Mouse (Mus musculus): ENCODE measurements around the gene St6galnac4.

St6galnac4 gene

DNA sequence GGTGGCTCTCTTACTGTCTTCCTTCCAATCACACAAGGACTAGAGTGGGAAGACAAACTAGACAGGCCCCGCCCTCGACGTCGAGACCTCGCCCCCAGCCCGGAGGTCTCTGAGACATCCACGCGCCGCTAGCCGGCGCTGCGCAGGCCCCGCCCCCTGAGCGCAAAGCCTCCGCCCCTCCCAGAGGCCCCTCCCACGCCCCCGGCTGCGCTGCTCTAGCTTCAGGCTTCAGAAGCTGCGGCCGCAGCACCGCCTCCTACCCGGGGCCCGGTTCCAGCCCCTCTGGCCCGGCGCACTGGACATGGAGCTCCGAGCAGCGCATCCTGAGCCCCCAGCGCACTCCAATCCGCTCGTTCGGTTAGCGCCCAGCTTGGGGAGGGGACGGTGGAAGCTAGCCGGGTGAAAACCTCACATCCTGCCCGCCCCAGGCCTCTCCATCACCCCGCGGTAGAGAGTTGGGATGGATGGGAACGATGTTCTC, at the start of gene St6galnac4:
St6galnac4 (plus strand) TSS at position 225 of the 481 bp plus-strand sequence.
- in situ Hi-C loops (cut with MboI; ENCODE audit: unreplicated experiment in 2 of 2) = loop anchor here in 1 of 2 experiments (25.0 kb wide), 1 partner anchor 100 kb away; no protein-coding TSS in a partner anchor

DNA sequence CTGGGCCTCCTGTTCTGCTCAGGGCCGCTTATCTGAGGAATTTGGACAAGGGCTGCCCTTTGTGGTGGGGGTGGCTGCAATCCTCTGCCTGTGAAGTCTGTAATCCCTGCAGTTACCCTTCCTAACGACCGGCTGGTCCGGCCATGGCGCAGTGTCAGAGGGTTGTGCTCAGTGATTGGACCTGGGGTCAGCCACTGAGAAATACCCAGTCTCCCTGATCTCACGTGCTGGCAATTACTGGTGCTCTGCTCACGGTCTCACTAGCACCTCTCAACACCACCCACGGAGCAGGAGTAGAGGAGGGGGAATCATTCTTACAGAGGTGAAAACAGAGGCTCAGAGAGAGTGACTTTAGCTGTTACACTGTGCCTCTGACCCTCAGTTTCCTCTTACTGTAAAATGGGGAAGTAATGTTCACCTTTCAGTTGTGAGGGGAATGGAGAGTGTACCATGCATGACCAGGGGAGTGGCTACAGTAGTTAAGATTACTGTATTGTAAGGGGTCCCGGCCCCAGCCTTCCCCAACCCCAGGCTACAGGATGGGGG, 49.5 kb upstream of the St6galnac4 start:
- in situ Hi-C loops (cut with MboI; ENCODE audit: unreplicated experiment in 2 of 2) = no loop called here

DNA sequence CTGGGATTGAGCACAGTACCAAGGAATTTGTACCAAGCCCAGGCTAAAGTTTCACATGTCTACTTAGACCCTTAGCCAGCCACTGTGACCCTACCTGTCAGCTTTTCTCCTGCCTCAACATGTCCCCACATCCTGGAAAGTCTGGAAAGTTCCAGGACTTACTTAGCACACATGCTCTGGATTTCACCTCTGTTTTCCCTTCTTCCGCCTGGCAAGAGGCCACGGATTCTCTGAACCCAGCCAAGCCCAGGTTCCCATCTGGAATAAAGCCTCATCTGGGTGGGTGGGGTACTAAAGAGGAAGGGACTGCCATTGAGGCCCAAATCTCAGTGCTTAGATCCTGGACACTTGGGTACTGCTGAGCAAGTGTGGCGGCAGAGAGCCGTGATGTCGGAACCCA, 49.0 kb upstream of the St6galnac4 start:
- in situ Hi-C loops (cut with MboI; ENCODE audit: unreplicated experiment in 2 of 2) = no loop called here

DNA sequence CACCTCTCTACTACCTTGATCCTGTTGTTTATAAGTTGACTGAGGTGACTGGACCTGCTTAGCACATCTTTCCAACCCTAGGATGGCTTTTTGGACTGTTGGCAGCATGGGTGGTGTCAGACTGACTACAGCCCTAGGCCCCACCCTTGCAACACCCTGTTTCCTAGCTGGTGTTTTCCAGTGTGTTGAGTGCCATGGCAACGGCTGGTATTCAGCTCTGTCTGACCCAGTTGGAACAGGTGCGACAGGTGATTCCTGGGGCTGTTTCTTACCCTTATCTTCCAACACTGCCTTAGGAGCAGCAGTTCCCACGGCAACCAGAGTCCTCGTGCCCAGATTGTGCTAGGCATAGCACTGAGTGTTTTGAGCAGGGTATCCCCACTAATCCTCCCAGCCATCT, 48.4 kb upstream of the St6galnac4 start:
- in situ Hi-C loops (cut with MboI; ENCODE audit: unreplicated experiment in 2 of 2) = no loop called here

DNA sequence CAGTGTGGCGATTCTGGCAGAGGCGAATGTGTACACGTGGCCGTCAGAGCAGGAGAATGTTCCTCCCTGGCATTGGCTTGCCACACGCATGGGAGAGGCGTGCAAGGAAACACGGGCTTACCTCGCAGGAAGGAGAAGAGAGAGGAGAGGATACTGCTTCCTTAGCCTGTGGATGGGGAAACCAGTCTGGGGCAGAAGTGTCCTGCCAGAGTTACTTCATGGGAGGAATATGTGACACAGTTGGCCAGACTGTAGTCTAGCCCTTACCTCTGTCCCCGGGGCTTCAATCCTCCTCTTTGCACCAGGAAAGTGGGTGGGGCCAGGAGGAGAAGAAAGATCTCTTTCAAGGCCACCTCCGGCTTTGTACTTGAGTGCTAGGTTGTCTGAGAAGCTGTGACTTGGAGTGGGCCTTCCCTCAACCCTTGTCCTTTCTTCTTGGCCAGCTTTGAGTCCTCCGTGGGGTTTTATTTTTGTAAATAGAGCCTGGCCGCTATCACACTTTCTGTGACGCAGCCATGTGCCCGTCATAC, 47.4 kb upstream of the St6galnac4 start:
- in situ Hi-C loops (cut with MboI; ENCODE audit: unreplicated experiment in 2 of 2) = no loop called here

DNA sequence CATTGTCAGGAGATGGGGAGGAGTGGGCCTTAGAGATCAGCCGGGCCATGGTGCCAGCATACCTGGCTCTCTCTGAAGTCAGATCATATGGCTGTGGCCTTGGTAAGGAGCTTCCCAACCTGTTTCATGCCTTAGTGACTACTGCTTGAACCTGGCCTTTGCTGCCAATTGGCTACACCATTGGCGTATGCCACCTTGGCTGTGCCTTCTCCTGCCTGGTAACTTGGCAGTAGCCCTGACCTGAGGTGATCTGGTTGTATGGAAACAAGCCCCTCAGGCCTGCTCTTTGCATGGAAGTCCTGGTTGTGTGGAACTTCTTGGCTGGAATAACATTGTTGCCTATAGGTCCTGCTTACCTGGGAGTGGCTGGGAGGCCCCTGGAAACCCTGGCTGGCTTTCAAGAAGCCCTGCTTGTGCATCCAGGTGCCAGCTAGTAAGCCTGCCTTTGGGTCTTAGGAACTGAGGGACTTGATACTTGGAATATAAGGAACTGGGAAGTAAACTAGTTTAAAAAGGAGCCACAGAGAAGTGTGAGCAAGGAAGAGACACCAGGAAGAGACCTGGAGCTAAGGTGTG, 45.5 kb upstream of the St6galnac4 start:
- in situ Hi-C loops (cut with MboI; ENCODE audit: unreplicated experiment in 2 of 2) = no loop called here

DNA sequence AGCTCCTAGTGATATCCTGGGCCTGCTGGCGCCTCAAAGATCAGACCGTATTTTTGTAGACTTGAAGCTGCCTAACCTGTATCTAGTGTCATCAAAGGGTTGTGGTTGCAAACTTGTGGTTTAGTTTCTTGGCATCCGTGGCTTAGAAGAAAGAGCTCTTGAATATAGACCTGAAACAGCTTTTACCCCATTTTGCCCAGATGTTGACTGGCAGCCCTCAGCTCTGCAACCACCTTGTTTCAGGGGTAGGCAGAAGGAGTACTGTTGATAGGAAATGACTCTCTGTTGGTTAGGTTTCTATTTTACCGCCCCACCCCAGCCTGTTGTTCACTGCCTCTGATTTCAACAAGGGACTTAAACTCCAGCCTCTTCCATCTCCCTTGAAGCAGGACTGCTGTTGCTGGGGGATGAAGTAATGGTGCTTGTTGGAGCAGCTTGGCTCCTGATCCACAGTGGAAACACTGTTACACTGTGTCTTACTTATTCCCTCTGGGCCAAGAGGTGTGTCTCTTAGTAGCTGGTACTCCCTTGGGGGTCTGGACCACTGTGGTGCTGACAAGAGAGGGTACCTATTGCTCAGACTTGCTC, 44.8 kb upstream of the St6galnac4 start:
- in situ Hi-C loops (cut with MboI; ENCODE audit: unreplicated experiment in 2 of 2) = no loop called here

DNA sequence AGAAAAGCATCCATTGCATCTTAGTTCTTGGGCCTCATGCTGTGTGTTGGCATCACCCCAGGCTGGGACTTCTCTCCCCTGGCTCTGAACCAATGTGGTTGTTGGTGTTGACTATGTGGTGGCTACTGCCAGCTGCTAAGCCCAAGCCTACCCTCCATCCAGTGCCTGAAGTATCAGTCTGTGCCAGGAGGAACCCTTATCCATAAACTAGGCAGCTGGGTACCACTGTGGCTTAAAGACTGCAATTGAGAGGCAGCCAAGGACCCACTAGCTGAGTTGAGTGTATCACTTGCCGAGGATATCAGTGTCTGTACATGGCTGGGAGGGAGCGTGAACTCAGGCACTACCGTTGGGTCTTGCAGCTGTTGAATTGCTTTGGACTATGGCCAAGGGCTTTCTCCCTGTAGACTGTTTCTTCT, 43.9 kb upstream of the St6galnac4 start:
- in situ Hi-C loops (cut with MboI; ENCODE audit: unreplicated experiment in 2 of 2) = no loop called here

DNA sequence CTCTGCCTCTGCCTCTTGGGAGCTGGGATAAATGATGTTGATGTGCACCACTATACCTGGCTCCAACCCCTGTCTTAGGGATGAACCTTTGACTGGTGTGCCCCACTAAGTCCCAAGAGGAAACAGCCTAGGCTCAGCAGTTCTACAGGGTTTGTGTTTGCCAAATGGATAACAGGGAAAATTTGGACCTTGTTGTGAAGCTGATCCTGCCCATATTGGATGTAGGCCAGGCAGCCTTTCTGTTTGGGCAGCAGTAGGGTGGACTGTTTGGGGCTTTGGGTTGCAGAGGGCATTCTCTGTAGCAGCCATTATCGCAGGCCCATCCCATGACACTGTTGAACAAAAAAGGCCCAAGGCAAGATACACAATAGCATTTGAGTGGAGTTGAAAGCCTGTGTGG, 39.9 kb upstream of the St6galnac4 start:
- in situ Hi-C loops (cut with MboI; ENCODE audit: unreplicated experiment in 2 of 2) = no loop called here

DNA sequence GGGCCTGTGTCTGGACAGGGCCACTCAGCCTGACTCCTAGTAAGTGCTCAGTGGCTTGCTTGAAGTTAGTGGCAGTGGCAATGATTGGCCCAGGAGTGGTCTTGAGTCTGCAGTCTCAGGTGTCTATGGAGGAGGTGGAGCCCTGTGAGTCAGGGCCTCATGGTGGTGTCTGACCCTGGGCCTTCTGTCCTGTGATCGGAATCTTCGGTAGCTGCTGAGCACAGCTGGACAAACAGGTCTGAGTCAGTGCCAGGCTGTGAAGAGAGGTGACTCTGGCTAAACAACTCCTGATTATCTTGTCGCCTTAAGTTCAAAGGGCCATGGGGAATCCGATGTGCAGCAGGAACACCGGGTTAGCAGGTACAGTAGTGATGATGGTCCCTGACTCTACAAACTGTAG, 39.5 kb upstream of the St6galnac4 start:
- in situ Hi-C loops (cut with MboI; ENCODE audit: unreplicated experiment in 2 of 2) = no loop called here

DNA sequence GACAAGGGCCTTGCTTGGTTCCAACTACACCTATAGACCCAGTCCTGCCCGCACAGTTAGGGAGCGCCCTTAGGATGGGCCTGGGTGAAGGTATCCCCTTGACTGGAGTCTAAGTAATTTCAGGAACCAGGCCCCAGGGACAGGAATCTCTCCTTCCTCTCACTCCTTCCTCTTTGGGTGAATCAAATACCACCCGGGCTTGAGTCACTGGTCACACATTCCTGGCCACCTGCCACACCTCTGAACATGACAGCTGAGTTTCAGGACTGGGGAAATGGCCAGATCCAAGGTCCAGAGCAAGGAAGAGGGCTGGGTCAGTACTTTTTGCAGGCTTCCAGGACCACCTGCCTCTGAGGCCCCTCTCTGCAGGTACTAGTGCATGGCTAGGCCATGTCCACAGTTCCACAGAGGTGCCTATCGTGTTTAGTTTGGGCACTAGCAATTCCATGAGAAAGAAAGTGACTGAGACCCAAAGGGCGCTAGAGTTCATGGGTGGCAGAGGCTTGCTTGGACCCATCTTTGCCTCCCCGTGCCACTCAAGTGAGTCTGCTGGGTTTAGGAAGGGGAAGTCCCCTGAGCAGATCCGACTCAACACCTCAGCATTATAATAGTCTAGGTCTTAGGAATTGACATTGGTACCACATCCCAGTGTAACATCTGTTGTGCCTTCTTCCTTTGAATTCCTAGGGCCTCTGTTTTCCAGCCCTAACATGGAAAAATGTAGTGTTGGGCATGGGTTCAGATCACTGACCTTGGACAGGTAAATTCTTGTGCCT, 38.7 kb upstream of the St6galnac4 start:
- in situ Hi-C loops (cut with MboI; ENCODE audit: unreplicated experiment in 2 of 2) = no loop called here

DNA sequence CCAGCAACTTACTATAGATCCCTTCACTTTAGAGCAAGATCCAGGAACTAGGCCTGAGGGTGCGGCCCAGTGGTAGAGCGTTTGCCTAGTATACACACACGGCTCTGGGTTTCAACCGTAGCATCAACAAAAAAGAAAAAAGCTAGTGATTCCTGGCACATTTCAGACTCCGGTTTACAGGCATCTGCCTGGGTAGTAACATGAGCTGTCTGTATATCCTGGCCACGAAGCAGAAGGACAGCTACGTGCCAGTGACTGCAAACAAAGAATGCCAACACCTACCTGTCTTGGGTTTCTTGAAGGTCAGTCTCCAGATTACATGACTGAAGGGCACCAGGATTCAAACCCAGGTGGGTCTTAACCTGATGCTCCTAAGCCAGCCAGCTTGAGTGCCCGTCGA, 37.7 kb upstream of the St6galnac4 start:
- in situ Hi-C loops (cut with MboI; ENCODE audit: unreplicated experiment in 2 of 2) = no loop called here

DNA sequence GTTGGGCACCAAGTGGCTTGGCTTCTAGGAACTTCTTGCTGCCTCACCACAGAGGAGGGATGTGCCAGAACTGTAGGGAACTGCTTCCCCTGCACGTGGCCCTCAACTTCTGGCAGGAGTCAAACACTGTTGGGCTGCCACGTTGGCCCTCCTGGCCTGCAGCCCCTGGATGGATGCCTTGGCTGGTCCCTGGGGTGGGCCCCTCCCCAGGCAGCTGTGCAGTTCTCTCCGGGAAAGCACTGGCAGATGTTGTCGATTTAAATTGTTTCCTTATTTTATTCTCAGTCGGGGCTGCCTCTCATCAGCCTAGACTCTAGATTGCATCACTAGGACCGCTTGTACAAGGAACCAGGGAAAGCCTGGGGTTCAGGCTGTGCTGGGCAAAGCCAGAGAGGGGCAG, 37.1 kb upstream of the St6galnac4 start:
- in situ Hi-C loops (cut with MboI; ENCODE audit: unreplicated experiment in 2 of 2) = no loop called here

DNA sequence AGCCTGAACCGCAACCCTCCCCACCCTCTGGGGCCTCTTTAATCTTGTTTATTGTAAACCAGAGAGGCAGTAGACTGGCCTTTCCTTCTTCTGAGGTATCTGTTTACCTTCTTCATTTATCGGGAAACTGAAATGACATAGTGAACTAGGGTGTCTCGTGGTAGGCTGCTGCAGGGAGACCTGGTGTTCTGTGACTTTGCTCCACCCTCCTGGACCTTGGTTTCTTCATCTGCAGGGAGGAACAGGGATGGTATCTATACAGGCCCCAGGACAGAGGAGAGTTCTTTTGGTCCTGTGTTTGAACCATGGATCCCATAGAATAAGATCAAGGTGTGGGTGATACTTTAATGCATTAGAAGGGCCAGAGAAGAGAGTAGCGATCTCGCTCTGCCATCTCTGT, 35.7 kb upstream of the St6galnac4 start:
- in situ Hi-C loops (cut with MboI; ENCODE audit: unreplicated experiment in 2 of 2) = no loop called here

DNA sequence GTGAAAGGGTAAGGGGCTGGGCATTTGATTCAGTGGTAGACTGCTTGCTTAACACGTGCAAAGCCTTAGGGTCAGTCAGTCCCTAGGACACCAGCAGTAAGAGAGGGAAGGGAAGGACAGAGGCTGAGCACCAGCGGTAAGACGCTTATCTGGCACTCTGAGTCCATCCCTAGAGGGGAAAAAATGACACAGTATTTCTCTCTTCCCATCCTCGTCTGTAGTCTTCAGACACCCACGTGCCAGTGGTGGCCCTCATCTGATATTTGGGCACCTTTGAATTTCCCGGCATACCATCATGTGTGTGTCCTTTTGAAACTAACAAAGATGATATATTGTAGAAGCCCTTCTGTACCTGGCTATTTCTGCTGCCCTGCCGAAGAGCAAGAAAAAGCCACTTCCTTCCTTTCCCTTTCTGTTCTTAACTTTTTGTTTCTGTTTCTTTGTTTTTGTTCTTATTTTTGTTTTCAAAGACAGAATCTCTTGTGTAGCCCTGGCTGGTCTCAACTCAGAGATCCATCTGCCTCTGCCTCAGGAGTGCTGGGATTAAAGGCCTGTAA, 33.2 kb upstream of the St6galnac4 start:
- in situ Hi-C loops (cut with MboI; ENCODE audit: unreplicated experiment in 2 of 2) = no loop called here

DNA sequence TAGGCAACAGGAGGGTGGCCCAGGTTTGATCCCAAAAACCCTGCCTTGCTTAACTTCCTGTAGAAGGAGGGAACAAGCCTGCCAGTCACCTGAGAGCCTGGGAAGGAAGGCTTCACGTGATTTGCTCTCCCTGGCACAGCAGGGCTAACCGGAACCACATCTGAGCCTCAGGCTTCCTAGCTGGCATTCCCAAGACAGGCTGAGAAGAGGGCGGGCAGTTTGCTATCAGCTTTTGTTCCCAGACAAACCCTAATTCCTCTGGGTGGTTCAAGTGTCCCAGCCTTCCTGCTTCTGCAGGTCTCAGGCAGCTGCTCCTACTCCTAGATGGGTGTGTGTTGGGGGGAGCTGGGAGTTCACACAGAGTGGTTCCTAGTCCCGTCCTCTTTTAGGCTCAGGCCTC, 31.4 kb upstream of the St6galnac4 start:
- in situ Hi-C loops (cut with MboI; ENCODE audit: unreplicated experiment in 2 of 2) = no loop called here

DNA sequence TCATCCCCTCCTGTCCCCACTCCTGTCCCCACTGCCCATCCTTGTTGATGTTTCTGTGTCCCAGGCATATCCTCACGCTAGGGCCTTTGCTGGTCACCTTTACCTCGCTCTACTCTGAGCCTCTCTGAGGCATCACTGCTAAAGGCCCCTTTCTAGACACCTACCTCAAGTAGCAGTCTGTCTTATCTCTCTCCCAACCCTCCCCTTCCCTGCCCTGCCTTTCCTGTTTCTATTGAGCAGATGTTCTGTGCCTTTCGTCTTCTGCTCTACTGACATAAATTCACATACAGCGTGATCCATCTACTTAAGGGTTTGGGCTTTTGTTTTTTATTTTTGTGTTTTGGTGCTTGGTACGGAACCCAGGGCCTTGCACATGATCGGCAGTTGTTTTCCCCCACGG, 30.9 kb upstream of the St6galnac4 start:
- in situ Hi-C loops (cut with MboI; ENCODE audit: unreplicated experiment in 2 of 2) = no loop called here

DNA sequence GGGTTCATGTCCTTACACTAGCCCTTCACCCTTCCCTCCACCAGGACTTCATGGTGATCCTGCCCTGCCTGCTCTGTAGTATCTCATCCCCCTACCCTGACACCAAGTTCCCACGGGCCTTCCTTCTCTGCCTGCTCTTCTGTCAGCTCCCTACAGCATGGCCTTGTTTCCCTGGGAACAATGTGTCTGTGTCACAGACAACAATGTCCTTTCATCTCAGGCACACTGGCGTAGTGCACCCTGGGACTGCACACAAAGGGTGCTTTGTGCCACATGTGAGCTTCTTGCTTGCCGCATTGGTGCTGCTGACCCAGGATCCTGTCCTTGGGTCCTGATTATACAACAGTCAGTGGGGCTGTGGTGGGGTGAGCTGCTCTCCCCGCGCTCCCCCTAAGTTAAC, 27.3 kb upstream of the St6galnac4 start:
- in situ Hi-C loops (cut with MboI; ENCODE audit: unreplicated experiment in 2 of 2) = no loop called here

DNA sequence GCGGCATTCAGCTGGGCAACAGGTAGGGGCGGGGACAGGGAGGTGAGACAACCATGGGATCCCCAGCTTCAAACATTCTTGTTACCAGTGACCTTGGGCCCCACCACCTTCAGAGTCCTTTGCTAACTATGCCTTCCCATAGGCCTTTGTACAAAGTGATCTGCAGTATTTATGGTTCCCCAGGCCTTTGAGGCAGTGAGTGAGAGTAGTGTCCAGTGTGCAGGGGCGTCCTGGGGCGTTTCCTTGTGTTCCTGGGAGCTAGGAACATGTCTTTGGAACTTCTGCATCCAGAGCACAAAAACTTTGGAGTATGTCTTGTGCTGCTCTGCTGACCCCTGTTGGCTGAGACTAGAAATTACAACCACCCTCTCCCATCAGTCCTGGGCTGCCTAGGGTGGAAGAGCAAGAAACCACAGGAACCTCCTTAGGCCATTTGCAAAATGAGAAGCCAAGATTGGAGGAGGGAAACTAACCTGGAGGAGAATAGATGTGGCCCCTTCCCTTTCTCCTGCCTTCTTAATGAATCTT, 20.3 kb upstream of the St6galnac4 start:
- in situ Hi-C loops (cut with MboI; ENCODE audit: unreplicated experiment in 2 of 2) = loop anchor here (5.0 kb wide), 4 partner anchors 34 to 264 kb away; partner anchors contain the start of gene Ptges2 (in 1 of the 2)

DNA sequence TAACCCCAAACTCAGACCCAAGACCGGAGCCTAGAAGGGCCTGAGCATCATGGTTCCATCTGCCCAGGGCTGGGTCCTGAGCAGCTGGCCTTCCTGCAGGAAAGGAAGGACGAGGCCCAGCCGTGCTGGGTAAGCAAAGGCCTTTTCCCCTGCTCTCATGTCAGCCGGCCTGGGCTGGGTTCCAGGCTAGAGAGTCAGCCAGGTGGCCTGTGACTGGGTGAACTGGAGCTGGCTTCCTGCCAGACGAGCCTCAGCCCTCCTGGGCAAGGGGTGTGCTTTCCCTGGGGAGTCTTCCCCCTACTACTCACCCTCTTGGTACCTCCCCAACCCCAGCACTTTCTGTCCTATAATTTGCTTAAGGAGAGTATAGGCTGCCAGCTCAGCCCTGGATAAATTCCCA, 18.7 kb upstream of the St6galnac4 start:
- in situ Hi-C loops (cut with MboI; ENCODE audit: unreplicated experiment in 2 of 2) = loop anchor here (5.0 kb wide), 4 partner anchors 36 to 266 kb away; partner anchors contain the start of gene Ptges2 (in 1 of the 2)

Data from v-Abl transformed pro-B cells (cell line).